Mouse (Mus musculus): ENCODE measurements around the gene Hist1h1a. TPM values are rescaled to one million over a fixed set of nuclear protein-coding genes. Genes with fewer than 3 reads are reported as not detected.
A peak's percentile ranks its signal among the peaks of the same experiment; 100 is the strongest.

Hist1h1a gene
- polyA plus RNA-seq, 1 experiment from 2014 or later: 2.2 TPM

DNA sequence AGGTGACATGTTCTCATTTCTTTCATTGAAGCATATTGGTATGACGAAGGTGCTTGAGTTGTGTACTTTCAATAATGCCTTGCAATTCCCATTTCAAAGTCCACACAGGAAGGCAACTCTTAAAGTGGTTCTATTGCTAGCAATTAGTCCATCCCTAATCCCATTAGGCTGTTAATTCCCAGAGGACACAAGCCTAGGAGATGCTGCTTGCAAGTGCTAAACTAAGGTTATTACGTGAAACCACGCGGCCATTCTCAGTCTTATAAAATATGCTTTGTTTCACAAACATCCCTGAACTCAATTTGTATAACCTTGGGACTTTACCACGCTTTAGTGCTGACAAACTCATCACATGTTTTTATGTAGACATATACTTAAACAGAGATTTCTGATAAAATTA is 26.4 kb upstream of the Hist1h1a start:
- no peaks in the 10 kb centered on the region for H3K36me3 ChIP-seq
- no peaks in the 10 kb centered on the region for H3K9me3 ChIP-seq
- no peak overlapping the region for H3K27ac ChIP-seq
- ATAC-seq: no peak
- H3K9ac ChIP-seq (replicated peaks): no peak overlapping the region
- H3K4me1 ChIP-seq (replicated peaks): peaks cover 25% of the 10 kb centered on the region
- 74% methylated on average over 5 of the region's 5 CpGs for WGBS
- no peak overlapping the region for H3K4me3 ChIP-seq (replicated peaks)
- no peak overlapping the region for H3K4me2 ChIP-seq (replicated peaks)
- H3K27me3 ChIP-seq: no peaks in the 10 kb centered on the region

DNA sequence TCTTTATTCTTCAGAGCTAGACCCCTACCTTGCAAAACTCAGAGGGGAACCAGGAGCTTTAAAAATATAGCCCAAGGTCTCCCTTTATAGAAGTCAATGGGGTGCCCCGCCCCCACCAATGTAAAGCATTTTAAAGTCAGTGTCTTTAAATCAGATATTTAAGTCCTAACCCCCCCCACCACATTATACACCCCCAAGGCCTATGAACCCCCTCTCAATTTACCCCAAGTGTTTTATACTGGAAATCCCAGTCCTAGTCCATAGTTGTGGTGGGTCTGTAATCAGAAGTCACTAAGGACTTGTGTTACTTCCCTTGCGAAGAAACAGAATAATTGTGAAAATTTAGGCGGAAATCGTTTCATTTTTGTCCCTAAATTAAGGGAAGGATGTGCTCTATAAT is 25.4 kb upstream of the Hist1h1a start:
- Histone ChIP-seq H3K27me3 (no peaks in the 10 kb centered on the region), H3K9me3 (no peaks in the 10 kb centered on the region), H3K4me3 (replicated peaks) (peak overlapping the region; percentile 46), H3K36me3 (no peaks in the 10 kb centered on the region), H3K4me1 (replicated peaks) (peaks cover 25% of the 10 kb centered on the region), H3K4me2 (replicated peaks) (peak overlapping the region; percentile 100), H3K9ac (replicated peaks) (peak overlapping the region; percentile 75), H3K27ac (peak overlapping the region; percentile 91)
- 16% methylated on average over 4 of the region's 4 CpGs for WGBS
- no peak for ATAC-seq

DNA sequence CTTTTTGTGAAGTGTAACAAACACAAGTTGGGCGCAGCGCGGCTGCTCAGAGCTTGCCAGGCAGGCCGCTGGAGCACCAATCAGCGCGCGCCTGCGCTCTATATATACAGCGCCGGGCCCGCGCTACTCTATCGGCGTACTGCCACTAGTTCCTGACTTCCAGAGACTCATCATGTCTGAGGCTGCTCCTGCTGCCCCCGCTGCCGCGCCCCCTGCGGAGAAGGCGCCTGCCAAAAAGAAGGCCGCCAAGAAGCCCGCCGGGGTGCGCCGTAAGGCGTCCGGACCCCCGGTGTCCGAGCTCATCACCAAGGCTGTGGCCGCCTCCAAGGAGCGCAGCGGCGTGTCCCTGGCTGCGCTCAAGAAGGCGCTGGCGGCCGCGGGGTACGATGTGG is 24.8 kb upstream of the Hist1h1a start, which contains the start of gene Hist1h1c:
Hist1h1c (plus strand) TSS at position 132 of the 392 bp plus-strand sequence.
- Histone ChIP-seq H3K9ac (replicated peaks) (peak within 1 kb of the TSS; percentile 75), H3K4me1 (replicated peaks) (peaks cover 25% of the 10 kb centered on the region), H3K4me3 (replicated peaks) (peak within 1 kb of the TSS; percentile 46), H3K4me2 (replicated peaks) (peak within 1 kb of the TSS; percentile 100), H3K36me3 (no peaks in the 10 kb centered on the region), H3K27me3 (no peaks in the 10 kb centered on the region), H3K9me3 (no peaks in the 10 kb centered on the region), H3K27ac (peak within 1 kb of the TSS; percentile 91)
- 0% methylated on average over 36 of the region's 38 CpGs for WGBS
- ATAC-seq: peak; percentile 97

DNA sequence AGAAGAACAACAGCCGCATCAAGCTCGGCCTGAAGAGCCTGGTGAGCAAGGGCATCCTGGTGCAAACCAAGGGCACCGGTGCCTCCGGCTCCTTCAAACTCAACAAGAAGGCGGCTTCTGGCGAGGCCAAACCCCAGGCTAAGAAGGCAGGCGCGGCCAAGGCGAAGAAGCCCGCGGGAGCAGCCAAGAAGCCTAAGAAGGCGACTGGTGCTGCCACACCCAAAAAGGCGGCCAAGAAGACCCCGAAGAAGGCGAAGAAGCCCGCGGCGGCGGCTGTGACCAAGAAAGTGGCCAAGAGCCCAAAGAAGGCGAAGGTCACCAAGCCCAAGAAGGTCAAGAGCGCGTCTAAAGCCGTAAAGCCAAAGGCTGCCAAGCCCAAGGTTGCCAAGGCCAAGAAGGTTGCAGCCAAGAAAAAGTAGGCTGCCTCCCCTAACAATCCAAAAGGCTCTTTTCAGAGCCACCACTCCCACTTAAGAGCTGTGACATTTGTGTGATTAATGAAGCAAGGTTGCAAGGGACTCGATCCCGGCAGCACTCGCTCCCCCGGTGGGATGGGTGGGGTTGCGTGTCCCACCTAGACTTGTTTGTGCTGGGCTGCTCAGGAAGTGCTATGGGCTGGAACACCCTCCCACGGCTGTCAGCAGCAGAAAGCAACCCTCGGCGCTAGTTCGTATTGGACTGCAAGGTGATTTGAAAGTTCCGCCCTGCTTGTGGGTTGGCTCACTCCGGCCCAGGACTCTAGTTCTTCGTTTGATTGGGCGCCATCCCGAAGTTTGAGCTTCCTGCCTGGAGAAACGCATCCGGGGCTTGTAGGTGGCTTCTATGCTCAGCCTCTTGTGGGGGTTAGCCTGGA is 24.2 kb upstream of the Hist1h1a start:
- H3K9me3 ChIP-seq: no peaks in the 10 kb centered on the region
- H3K9ac ChIP-seq (replicated peaks): peak overlapping the region; percentile 75
- peak overlapping the region; percentile 100 for H3K4me2 ChIP-seq (replicated peaks)
- H3K27ac ChIP-seq: peak overlapping the region; percentile 91
- peaks cover 25% of the 10 kb centered on the region for H3K4me1 ChIP-seq (replicated peaks)
- no peaks in the 10 kb centered on the region for H3K36me3 ChIP-seq
- ATAC-seq: peak; percentile 90
- H3K4me3 ChIP-seq (replicated peaks): peak overlapping the region; percentile 46
- under 1% methylated on average over 39 of the region's 39 CpGs for WGBS
- no peaks in the 10 kb centered on the region for H3K27me3 ChIP-seq

DNA sequence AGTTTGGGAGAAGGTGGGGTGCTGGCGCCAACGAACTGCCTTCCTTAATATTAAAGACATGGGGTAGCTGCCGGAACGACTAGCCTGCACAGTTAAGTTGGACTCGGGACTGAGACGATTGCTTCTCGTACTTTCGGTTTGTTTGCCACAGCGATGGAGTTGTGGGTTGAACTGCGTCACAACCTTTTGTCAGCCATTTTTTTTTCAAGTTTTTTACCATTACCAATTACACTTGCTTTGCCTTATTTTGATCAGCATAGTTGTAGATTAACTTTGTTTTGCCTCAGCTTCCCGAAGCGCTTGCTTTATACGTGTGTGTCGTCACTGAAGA is 23.6 kb upstream of the Hist1h1a start:
- H3K36me3 ChIP-seq: no peaks in the 10 kb centered on the region
- H3K4me2 ChIP-seq (replicated peaks): peak overlapping the region; percentile 100
- H3K9me3 ChIP-seq: no peaks in the 10 kb centered on the region
- WGBS: 1% methylated on average over 14 of the region's 14 CpGs
- H3K27ac ChIP-seq: peak overlapping the region; percentile 91
- H3K4me1 ChIP-seq (replicated peaks): peaks cover 29% of the 10 kb centered on the region
- H3K9ac ChIP-seq (replicated peaks): peak overlapping the region; percentile 75
- H3K27me3 ChIP-seq: no peaks in the 10 kb centered on the region
- ATAC-seq: no peak
- peak overlapping the region; percentile 46 for H3K4me3 ChIP-seq (replicated peaks)

DNA sequence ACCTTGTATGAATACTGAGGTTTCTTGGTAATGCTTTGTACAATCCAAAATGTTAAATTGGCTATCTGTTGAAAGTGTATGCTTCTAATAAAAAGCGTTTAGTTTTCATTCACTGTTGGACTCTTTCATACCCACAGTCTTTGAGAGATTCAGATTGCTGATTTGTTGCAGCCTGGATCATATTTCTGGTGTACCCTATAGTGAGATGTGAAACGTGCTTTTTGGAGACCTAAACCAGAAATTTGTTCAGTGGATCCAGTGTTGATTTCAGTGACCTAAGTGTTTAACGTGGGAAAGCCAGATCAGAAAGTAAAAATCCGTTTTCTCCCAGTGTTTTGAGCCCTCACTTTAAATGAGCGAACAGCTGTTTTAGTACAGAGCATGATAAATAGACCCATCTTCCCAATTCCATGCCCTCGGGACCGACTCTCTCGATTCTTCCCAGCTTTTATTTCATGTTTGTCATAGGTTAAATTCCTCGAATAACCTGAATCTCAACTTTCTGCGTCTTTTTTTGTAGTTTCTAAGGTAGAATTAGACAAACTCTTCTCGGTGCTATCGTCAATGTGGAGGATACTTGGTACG is 23.1 kb upstream of the Hist1h1a start:
- ATAC-seq: no peak
- Histone ChIP-seq H3K27me3 (no peaks in the 10 kb centered on the region), H3K27ac (peak overlapping the region; percentile 91), H3K9me3 (no peaks in the 10 kb centered on the region), H3K4me3 (replicated peaks) (peak overlapping the region; percentile 46), H3K4me1 (replicated peaks) (peaks cover 30% of the 10 kb centered on the region), H3K9ac (replicated peaks) (peak overlapping the region; percentile 75), H3K36me3 (no peaks in the 10 kb centered on the region), H3K4me2 (replicated peaks) (peak overlapping the region; percentile 100)
- WGBS: 40% methylated on average over 13 of the region's 13 CpGs

DNA sequence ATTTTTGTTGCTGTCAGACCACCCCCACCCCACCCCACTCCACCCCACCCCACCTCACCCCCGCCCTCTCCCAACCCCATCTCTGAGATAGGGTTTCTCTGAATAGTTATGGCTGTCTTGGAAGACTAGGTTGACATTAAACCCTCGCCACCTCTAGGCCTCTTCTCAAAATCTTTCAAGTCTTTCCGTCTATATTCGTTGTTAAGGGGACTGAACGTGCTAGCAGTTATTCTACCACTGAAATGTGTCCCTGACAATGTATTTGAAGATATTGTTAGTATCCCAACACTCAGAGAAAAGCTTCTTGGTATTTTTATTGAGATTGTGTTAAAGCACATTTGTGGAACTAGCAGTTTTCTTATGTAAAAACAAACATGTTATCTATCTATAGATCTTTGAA is 22.6 kb upstream of the Hist1h1a start:
- no peaks in the 10 kb centered on the region for H3K9me3 ChIP-seq
- H3K36me3 ChIP-seq: no peaks in the 10 kb centered on the region
- H3K9ac ChIP-seq (replicated peaks): no peak overlapping the region
- H3K4me3 ChIP-seq (replicated peaks): no peak overlapping the region
- WGBS: 64% methylated on average over 5 of the region's 5 CpGs
- no peak overlapping the region for H3K27ac ChIP-seq
- H3K27me3 ChIP-seq: no peaks in the 10 kb centered on the region
- peaks cover 33% of the 10 kb centered on the region for H3K4me1 ChIP-seq (replicated peaks)
- no peak for ATAC-seq
- H3K4me2 ChIP-seq (replicated peaks): peak overlapping the region; percentile 100; the same call in 1 of the 2 replicates

DNA sequence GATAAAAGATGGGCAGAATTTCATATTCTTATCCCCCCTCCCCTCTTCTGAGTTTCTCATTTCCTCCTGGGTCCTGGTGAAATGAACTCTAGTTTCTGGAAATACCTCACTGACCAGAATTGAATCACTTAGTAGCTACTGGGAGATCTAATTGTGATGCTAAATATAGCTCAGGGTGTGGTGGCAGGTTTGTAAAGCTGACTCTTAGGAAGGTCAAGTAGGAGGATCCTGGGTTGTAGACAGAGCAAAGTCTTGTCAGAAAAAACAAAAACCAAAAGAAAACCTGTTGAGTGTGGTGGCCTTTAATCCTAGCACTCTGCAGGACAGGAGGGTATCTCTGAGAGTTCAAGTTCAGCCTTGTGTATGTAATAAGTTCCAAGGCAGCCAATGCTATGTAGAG is 21.5 kb upstream of the Hist1h1a start:
- no peaks in the 10 kb centered on the region for H3K36me3 ChIP-seq
- no peak overlapping the region for H3K27ac ChIP-seq
- H3K9ac ChIP-seq (replicated peaks): no peak overlapping the region
- no peaks in the 10 kb centered on the region for H3K9me3 ChIP-seq
- ATAC-seq: no peak
- H3K27me3 ChIP-seq: no peaks in the 10 kb centered on the region
- no peak overlapping the region for H3K4me2 ChIP-seq (replicated peaks)
- H3K4me1 ChIP-seq (replicated peaks): peaks cover 35% of the 10 kb centered on the region
- no peak overlapping the region for H3K4me3 ChIP-seq (replicated peaks)

DNA sequence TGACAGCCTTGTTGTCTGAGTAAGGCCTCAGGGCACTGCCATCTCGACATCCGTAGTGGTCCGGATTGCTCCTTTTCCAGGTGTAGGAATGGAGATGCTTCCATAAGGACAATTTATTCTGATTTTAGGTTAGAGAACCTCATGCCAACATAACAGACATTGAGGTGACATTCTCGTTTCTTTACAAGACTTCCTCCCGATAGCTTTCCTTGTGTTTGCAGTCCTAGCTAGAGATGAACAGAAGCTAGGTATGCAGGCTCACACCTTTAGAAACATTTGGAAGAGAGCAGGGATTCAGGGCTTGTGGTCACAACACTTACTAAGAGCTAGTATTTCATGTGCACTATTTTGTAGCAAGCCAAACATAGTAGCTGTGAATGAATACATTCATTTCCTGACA is 20.3 kb upstream of the Hist1h1a start:
- 80% methylated on average over 5 of the region's 5 CpGs for WGBS
- H3K36me3 ChIP-seq: no peaks in the 10 kb centered on the region
- H3K9me3 ChIP-seq: no peaks in the 10 kb centered on the region
- no peak for ATAC-seq
- H3K4me3 ChIP-seq (replicated peaks): no peak overlapping the region
- H3K27me3 ChIP-seq: no peaks in the 10 kb centered on the region
- no peak overlapping the region for H3K27ac ChIP-seq
- no peak overlapping the region for H3K9ac ChIP-seq (replicated peaks)
- H3K4me1 ChIP-seq (replicated peaks): peaks cover 41% of the 10 kb centered on the region
- no peak overlapping the region for H3K4me2 ChIP-seq (replicated peaks)

DNA sequence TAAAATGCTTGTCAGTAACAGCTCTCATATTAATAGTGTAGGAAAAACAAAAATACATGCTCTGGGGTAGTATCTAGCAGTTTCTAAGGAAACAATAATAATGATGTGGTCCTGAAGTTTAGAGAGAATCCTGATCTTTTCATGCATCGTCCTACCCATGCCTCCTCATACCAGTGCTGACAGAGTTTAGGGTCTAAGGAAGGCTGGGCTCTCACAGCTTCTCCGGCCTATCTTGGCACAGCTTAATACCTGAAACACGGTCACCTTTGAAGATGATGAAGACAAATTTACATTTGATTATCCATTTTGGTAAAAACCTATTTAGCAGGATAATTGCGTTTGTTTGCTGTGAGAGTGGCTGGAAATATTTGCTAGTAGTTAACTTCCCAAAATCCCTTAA is 19.5 kb upstream of the Hist1h1a start:
- H3K27ac ChIP-seq: peak overlapping the region; percentile 19; the same call in 1 of the 2 replicates
- ATAC-seq: no peak
- H3K27me3 ChIP-seq: no peaks in the 10 kb centered on the region
- 39% methylated on average over 4 of the region's 4 CpGs for WGBS
- peak overlapping the region; percentile 39; the same call in 1 of the 2 replicates for H3K4me3 ChIP-seq (replicated peaks)
- peaks cover 41% of the 10 kb centered on the region for H3K4me1 ChIP-seq (replicated peaks)
- H3K36me3 ChIP-seq: no peaks in the 10 kb centered on the region
- H3K9ac ChIP-seq (replicated peaks): no peak overlapping the region
- H3K9me3 ChIP-seq: no peaks in the 10 kb centered on the region
- peak overlapping the region; percentile 66; the same call in 1 of the 2 replicates for H3K4me2 ChIP-seq (replicated peaks)

DNA sequence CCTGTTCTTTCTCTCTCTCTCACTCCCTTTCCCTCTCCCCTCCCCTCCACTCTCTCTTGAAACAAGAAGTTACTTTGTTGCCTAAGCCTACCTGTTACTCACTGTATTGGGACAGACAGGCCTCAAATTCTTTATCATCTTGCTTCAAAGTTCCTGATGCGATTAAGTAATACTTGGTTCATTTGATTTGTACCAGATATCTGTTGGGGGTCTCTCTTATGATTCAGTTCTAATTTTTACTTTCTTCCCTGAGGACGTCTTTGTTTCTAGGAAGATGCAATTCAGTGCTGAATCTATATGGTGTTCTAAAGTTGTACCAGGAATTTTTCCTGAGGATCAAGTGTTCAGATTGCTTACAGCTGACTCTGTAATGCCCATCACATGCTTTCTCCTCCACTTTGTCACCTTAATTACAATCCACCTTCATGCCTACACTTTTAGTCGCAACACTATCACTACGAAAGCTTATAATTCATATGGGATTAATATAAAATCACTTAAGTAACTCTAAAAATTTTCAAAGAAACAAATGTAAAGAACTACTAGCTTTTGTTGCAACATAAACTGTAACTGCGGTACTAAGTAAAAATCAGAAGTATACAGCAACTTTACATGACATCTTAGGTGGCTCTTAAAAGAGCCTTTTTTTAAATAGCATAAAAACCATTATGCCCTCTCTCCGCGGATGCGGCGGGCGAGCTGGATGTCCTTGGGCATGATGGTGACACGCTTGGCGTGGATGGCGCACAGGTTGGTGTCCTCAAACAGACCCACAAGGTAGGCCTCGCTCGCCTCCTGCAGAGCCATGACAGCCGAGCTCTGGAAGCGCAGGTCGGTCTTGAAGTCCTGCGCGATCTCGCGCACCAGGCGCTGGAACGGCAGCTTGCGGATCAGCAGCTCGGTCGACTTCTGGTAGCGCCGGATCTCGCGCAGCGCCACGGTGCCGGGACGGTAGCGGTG is 18.8 kb upstream of the Hist1h1a start:
- no peaks in the 10 kb centered on the region for H3K9me3 ChIP-seq
- WGBS: 2% methylated on average over 15 of the region's 36 CpGs
- H3K9ac ChIP-seq (replicated peaks): peak overlapping the region; percentile 39; the same call in 1 of the 2 replicates
- no peaks in the 10 kb centered on the region for H3K36me3 ChIP-seq
- H3K4me2 ChIP-seq (replicated peaks): peak overlapping the region; percentile 66
- ATAC-seq: no peak
- peak overlapping the region; percentile 39 for H3K4me3 ChIP-seq (replicated peaks)
- H3K27me3 ChIP-seq: no peaks in the 10 kb centered on the region
- peak overlapping the region; percentile 19; the same call in 1 of the 2 replicates for H3K27ac ChIP-seq
- H3K4me1 ChIP-seq (replicated peaks): peaks cover 34% of the 10 kb centered on the region
